Mouse (Mus musculus) cerebellum, adult 9-10 months (tissue): ENCODE data around the gene Aoc3.
"Not testable (repeated sequence)": the region's sequence is repeated elsewhere in the genome, so short reads cannot be mapped to it uniquely, and the experiment has no call there.

Source experiments
- DNase-seq: peaks from one replicate; pipeline ENCODE4 v3.0.0; 2022

Gene Aoc3

DNA sequence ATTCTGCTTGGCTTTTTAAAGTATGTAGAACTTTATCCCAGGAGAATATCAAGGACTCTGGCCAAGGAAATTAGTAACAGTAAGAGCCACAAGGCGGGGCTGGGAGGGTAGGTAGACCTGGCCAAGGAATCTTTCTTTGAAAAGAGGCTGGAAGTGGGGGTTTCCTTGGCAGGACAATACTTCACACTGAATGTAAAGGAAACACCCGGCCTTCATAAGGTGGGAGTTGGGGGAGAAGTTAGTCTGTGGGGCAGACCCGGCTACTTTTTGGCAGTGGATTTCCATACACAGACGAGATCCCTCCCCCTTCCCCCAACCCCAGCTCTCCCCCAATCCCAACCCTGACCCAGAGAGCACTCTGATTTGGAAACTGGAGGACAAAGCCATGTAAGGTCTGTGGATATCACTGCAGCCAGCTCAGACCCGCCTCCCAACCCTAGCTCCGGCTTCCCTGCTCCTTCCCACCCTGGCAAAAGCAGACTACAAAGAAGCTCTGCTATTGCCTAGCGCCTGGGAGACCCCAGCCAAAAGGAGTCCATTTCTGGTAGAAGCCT, at the start of gene Aoc3:
Gene Aoc3 (plus strand): TSS at position 235 of the 554 bp plus-strand sequence.
- DNase-seq: no peak

DNA sequence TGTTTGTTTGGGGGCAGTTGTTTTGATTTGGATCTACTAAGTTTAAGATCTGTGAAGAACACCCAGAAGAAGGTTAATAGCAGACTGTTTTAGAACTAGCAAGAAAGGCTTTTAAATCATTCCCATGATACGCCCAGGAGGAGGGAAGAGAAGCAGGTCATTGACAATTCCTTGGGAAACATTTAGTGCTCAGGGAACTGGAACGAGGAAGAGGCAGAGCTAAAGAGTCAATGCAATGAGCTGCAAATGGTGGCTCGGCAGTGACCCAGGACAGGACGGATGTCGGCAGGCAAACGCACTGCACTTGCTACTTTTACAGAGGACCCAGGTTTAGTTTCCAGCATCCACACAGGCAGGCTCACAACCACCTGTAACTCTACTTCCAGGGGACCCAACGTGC, 49.6 kb upstream of the Aoc3 start:
- DNase-seq: no peak

DNA sequence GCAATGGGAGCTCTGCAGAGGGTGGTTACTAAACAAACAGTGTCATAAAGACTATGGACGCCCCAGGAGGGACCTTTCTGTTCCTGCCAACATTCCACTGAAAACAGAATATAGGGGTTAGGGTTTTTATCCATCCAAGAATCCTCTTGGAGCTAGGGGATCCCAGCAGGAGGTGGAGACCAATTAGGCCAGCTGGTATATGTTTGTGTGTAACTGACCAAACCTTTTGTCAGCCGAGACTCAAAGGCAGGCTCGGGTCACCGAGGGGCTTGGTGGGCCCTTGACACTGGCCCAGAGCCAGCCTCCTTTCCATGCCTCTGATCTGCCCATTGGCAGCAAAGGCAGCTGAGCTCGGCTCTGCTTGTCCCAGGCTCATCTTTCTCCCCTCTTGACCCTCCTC, 47.5 kb upstream of the Aoc3 start:
- DNase-seq: no peak

DNA sequence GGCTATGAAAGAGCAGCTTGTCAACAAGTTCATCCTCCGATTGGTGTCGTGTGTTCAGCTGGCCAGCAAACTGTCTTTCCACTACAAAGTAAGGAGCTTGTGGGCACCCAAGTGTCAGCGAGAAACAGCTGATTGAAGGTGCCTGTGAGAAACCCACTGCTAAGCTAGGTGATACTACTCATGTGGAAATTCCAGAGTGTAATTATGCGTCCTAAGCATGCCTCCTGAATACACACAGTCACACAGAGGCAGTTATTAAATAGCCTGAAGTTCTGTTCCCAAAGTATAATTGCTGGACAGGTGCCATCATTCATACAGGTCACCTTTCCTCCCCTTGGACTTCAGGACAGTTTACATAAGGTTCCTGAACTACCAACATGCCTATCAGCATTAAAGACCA, 46.6 kb upstream of the Aoc3 start:
- DNase-seq: no peak

DNA sequence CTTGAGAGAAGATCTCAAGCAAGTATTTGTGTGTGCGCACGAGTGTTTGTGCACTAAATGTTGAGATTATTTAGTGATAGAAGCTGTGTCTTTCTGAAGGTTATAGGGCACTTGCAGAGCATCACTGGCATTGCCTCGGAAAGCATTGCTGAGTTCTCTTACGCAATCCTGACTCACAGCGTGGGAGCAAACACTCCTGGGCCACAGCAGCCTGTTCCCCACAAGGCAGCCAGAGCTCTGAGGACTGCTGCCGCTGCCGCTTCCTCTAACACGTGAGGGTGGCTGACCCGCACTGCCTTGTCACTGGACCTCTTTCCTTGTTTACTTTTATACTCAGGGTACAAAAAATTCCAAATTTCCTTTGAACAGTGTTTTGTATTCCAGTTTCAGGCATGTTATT, 43.1 kb upstream of the Aoc3 start:
- no peak for DNase-seq

DNA sequence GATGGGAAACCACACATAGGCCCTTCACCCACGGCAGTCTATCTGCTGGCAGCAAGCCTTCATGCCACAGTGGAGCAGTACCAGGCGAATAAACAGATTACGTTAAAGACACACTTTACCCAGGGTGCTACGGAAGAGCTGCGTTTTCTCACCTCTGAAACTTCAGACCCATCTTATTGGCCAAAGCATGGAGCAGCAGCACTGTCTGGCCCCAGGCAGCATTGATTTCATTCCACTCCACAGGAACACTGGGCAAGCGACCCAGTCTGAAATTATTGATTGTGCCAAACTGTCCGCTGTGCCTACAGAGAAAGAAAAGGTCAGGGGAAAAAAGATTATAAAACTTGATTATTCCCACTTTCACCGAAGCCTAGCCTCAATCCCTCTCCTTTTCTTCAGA, 39.2 kb upstream of the Aoc3 start:
- DNase-seq: no peak

DNA sequence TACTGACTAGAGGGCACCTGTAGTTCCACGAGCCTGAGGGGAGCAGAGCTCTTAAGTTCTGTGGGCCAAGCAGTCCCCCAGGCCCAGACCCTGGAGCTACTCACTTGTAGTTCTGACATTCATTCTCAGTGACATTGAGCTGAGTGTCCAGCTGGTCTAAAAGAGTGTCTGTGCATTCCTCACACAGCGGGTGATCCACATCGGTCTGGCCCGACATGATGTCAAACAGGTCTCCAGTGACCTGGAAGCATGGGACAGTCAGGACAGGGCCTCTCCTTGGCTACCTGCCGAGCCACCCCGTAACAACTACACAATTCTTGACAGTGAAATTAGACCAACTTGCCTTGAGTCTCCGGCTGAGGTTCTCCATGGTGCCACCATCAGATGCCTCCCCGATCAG, 35.2 kb upstream of the Aoc3 start:
- no peak for DNase-seq

DNA sequence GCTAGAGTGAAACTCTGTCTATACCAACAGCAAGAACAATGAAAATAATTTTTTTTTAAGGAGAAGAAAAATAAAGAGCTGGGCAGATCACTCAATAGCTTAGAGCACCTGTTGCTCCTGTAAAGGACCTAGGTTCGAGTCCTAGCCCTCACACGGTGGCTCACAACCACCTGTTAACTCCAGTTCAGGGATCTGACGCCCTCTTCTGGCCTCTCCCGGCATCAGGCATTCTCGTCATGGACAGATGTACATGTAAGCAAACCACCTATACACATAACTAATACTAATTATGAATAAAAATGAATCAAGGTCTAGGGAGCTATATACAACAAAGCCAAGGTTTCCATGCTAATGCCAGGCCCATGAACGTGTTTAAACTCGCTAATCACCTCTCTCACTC, 29.5 kb upstream of the Aoc3 start:
- no peak for DNase-seq

DNA sequence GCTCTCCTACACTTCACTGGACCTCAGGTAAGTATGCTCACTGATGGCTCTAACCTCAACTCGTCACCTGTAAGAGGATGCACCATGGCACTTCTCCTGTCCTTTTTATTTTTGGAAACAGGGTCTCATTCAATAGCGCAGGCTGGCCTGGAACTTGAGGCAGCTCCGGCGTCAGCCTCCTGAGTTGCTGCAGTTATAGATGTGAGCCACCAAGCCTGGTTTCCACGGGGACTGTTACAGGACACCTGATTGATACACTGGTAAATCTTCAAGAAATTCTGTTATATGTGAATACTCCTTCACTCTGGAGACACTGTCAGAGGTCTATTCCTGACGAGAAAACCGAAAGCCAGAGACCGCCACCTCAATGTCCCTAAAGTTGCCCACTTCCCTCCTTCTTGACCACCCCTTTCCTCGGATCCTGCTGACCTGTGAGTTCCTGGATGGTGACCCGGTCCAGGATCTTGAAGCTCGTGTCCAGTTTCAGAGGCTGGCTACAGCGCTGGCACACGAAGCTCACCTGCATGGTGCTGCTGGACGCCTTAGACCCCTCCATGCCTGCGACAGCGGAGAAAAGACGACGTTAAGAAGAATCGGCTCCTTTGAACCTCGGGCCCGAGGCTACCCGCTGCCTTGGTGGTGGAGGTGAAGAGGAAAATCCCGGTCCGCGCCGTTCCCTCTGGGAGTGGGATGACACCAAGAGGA, 29.0 kb upstream of the Aoc3 start:
- no peak for DNase-seq

DNA sequence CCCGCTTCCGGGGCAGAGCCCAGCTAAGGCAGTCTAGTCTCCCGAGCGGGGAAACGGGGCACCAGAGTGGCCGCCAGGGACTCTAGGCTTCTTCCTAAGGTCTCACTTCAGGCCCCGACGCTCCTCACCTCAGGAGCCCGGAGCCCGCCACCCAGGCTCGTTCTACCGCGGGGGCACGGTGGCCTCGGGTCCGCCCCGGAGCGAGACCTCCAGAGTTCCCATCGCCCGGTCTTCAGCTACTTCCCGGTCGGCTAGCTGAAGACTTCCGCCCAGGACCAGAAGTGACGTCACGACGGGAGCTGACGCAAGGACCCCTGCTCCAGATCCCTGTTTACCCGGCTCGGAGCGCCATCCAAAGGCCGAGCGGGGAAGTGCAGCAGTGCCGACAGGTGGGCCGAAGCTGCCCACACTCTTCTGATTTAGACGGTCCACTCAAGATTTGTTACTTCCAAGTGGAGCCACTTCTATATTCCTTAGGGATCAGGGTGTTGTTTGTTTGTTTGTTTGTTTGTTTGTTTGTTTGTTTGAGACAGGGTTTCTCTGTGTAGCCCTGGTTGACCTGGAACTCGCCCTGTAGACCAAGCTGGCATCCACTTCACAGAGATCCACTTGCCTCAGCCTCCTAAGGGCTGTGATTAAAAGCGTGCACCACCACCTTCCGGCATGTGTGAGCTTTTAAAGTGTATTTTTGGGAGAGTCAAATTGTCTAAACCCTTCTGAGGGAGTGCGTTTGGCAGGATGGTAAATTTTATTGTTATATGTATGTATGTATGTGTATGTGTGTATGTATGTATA, 28.2 kb upstream of the Aoc3 start, which contains the start of gene Becn1:
Gene Becn1 (minus strand): TSS at position 283 of the 795 bp plus-strand sequence.
- DNase-seq: peak; percentile 96

DNA sequence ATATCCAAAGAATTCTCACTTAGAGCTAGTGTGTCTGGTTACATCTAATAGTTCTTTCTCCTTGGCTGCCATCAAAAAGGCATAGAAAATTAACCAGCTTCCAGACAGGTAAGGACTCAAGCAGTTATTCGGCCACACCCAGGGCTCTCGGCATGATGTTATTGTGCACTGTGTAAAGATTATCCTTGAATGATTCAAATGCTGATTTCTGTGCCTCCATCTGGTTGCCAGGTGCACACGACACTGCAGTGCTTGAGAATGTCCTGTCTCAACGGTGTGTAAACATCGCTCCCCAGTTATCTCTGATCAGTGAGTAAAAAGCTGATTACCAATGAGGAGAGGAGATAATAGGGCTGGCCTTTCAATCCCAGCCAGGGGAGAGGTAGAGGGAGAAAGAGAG, 22.7 kb upstream of the Aoc3 start:
- DNase-seq: no peak

DNA sequence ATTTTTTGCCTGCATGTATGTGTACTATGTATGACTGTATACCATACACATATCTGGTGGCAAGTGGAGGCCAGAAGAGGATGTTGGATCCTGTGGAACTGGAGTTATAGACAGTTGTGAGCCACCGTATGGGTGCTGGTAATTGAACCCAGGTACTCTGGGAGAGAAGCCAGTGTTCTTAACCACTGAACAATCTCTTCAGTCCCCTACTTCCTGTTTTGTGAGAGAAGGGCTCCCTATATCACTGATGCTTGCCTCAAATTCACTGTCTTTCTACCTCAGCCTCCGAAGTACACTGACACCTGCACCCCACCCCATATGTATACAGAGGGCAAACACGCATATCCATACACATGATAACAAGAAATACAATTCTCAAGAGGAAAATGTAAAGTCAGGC, 19.3 kb upstream of the Aoc3 start:
- DNase-seq: no peak

DNA sequence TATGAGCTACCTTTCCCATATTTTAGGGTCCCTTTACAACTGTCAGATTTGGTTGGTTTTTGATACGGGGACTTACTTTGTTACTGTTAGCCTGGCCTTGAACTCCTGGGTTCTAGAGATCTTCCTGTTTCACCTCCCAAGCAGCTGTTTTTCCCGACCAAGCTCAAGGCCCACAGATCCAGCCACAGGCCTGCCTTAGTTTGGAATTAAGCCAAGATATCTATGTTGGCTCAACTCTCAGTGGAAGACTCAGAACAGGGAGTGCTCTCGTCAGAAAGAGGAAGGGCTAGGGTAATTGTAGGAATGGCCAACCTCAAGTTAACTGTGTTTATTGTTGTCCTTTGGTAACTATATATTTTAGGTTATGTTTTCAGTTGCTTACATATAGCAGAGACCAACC, 18.3 kb upstream of the Aoc3 start:
- no peak for DNase-seq

DNA sequence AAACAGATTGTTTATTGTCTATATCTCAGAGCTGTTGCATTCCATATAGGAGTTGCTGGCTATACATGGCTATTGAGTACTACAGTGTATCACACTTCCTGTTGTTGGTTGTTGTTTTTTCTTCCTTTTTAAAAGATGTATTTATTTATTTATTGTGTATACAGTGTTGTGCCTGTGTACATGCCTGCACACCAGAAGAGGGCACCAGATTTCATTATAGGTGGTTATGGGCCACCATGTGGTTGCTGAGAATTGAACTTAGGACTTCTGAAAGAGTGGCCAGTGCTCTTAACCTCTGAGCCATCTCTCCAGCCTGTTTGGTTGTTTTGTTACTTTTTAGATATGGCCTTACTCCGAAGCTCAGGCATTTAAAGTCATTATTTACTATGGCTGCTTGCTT, 15.8 kb upstream of the Aoc3 start:
- DNase-seq: no peak

DNA sequence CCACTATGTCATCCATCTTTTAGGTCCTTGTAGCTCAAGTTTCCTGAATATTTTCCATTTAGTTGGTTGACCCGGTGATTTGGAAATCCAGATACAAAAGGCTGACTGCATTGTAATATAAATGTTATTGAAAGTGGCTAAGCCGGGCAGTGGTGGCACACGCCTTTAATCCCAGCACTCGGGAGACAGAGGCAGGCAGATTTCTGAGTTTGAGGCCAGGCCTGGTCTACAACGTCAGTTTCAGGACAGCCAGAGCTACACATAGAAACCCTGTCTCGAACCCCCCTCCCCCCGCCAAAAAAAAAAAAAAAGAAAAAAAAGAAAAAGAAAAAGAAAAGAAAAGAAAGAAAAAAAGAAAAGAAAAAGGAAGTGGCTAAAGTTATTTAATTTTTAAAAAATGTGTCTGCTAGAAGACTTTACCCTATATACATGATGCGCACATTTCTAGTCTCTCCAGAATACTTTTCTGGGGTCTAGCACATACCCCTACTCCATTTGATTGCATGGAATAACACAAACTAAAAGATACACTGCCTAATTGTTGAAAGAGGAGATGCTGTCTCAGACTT, 15.2 kb upstream of the Aoc3 start:
- DNase-seq: no peak

DNA sequence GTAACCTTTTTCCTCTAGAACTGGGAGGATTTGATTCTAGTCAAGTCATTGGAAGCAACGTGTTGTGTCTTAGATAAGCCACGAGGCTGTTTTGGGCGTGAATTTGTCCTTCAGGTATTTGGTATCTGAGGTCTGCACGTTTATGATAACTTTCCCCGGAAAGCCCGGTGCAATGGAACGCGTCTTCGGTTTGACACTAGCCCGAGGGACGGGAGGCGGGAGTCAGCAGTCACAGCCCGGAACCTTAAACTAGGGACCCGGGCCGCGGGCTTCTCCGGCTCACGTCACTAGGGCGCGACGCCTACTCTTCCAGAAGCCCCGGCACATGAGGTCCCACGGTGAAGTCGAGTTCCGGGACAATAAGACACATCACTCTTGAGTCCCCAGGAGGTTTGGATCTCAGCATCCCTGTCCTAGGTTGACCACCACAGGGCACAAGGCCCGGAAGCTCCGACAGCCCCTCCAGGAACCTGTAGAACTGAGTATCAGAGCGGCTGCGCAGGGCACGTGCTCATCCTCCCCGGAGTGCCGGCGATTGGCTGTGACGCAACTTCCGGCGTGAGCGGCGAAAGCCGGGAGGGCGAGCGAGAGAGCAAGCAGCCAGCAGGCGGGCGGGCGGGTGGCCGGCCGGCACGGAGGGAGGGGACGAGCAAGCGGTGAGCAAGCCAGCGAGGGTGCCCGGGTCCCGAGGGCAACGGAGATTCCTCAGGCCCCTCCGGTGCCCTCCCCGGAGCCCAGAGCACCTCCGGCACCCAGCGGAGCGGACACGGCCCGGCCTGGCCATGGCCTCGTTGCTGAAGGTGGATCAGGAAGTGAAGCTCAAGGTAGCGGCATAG, 14.5 kb upstream of the Aoc3 start, which contains the start of gene Psme3:
Gene Psme3 (plus strand): TSS at position 549 of the 836 bp plus-strand sequence.
- peak; percentile 93 for DNase-seq

DNA sequence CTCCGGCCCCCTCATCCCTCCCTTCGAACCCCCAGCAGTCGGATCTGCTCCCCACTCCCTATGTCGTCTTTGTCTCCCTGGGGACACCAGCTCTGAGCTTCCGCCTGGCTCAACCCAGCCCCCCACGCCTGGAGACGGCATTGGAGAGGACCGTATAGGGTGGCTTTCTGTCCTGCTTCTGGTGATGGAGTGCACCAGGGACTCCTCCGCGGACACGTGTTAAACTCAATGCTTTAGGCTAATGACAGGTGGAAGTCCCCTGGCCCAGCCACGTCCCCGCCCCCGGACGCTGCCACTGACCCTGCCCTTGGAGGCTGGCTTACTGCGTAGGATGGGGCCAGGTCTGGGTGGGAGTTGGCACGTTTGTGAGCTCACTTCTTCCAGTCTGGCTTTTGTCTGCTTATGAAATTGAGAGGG, 13.9 kb upstream of the Aoc3 start:
- peak; percentile 41 for DNase-seq

DNA sequence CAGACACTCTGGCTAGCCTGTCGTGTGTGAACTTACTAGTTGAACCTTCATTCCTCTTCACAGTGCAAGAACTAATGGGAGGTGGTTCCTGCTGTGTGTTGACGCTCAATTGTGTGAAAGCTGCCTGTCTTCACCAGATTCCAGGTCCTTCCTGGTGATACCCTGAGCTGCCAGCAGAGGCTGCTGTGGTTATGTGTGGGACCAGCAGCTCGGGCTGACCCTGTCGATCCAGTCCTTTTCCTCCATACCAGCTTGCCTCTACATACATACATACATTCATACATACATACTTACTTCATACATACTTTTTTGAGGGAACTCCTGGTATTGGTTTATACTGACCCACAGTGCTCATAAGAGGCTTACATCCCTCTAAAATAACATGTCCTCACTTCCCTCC, 6.8 kb upstream of the Aoc3 start:
- DNase-seq: peak; percentile 64

DNA sequence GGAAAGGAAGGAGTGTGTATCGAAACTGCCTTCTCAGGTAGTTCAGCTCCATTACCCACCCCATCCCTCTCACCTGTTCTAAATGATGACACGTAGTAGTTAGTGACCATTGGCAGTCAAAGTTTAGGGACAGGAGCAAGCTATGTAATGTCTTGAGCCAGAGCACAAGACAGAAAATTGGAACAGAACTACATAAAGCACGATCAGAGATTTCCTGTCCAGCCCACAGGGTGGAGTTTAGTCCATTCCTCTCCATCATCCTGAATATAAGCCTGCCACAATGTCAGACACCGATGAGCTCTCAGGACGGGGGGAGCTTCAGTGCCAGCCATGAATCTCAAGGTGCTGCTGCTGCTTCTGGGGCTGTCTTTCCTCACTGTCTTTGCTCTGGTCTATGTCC, 5.6 kb upstream of the Aoc3 start, which contains the start of gene Aoc2:
Gene Aoc2 (plus strand): TSS at position 301 of the 400 bp plus-strand sequence.
- no peak for DNase-seq

DNA sequence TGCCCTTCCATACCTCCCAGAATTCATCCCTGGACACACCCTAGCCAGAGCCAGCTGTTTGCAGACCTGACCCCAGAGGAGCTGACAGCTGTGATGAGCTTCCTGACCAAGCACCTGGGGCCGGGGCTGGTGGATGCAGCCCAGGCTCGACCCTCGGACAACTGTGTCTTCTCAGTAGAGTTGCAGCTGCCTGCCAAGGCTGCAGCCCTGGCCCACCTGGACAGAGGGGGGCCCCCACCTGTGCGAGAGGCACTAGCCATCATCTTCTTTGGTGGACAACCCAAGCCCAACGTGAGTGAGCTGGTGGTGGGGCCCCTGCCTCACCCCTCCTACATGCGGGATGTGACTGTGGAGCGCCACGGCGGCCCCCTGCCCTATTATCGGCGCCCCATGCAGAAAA, 5.2 kb upstream of the Aoc3 start:
- DNase-seq: not testable (repeated sequence)

DNA sequence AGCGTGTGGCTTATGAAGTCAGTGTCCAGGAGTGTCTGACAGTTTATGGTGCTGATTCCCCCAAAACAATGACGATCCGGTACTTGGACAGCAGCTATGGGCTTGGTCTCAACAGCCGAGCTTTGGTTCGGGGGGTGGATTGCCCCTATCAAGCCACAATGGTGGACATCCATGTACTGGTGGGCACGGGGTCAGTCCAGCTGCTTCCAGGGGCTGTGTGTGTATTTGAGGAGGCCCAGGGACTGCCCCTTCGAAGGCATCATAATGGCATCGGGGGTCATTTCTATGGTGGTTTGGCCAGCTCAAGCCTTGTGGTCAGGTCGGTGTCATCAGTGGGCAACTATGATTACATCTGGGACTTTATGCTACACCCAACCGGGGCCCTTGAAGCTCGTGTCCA, 4.3 kb upstream of the Aoc3 start:
- no peak for DNase-seq

DNA sequence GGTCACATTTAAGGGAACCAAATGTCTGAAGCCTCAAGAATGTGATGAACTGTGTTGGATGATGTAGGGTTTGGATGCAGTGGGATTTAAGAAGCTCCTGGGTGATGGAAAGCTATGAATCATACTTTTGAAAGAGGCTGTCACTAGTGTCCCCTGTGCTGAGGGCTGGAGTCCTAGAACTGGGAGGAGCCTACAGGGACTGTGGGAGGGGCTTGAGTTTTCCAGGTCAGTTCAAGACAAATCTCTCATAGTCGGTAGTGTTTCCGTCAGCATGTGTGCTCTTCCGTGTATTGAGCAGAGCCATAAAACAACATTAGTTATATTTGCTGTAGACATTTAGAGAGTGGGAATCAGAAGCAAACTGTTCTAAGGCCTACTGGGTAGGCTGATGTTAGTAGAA, 3.1 kb upstream of the Aoc3 start:
- no peak for DNase-seq
